Mouse (Mus musculus) brown adipose tissue, adult 24 weeks (tissue): ENCODE results near the gene Sf3b3. TPM values are rescaled to one million over a fixed set of nuclear protein-coding genes. Genes with fewer than 3 reads are reported as not detected.
A peak's percentile ranks its signal among the peaks of the same experiment; 100 is the strongest.

ENCODE experiments used
- H3K27ac ChIP-seq: fragments of 200-500 bp; replicated peaks from 2 replicates; pipeline ENCODE4 v1.5.1; 2012; ENCODE audit warnings: low read depth, mild to moderate bottlenecking, low read length
- H3K4me1 ChIP-seq: fragments of 200-500 bp; 2 replicates; pipeline ENCODE4 v1.6.1; 2012; ENCODE audit warnings: low read length, mixed read lengths; ENCODE audit not compliant: control insufficient read depth, insufficient read depth, insufficient read length
- H3K4me3 ChIP-seq: fragments of 200-500 bp; 2 replicates; pipeline ENCODE4 v1.5.1; 2012; ENCODE audit warnings: low read depth, mild to moderate bottlenecking, low read length, moderate library complexity; ENCODE audit not compliant: insufficient read depth
- polyA plus RNA-seq: library from polyadenylated mRNA; stranded (reverse); fragments of >200 nt; gene quantifications from 2 replicates; pipeline ENCODE4 v1.2.4, GENCODE M21; 2012; ENCODE audit not compliant: missing spikeins, insufficient read depth, insufficient read length

The Sf3b3 gene
- polyA plus RNA-seq, 1 experiment = 8.6 TPM

GRCm38 (mm10) chr8:110821960-110822359 is 24.6 kb downstream of the Sf3b3 start:
- no peak overlapping the region for H3K4me3 ChIP-seq
- no peak overlapping the region for H3K27ac ChIP-seq
- H3K4me1 ChIP-seq = no peaks in the 10 kb centered on the region

- no peaks in the 10 kb centered on the region for H3K4me1 ChIP-seq
- H3K4me3 ChIP-seq = no peak overlapping the region
- no peak overlapping the region; the same call in 1 of the 2 replicates for H3K27ac ChIP-seq
These were observed 26.3 kb downstream of the Sf3b3 start for GRCm38 (mm10) chr8:110820257-110820656.

DNA sequence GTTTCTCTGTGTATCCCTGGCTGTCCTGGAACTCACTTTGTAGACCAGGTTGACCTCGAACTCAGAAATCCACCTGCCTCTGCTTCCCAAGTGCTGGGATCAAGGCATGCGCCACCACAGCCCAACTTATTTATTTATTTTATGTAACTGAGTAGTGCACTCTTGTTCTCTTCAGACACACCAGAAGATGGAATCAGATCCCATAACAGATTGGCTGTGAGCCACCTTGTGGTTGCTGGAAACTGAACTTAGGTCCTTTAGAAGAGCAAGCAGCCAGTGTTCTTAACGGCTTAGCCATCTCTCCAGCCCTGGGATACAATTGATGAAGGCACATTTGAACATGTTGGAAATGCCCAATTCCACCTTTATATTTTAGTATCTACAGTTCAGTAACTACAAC is 28.0 kb downstream of the Sf3b3 start:
- no peaks in the 10 kb centered on the region for H3K4me1 ChIP-seq
- no peak overlapping the region for H3K4me3 ChIP-seq
- no peak overlapping the region for H3K27ac ChIP-seq

- no peak overlapping the region for H3K4me3 ChIP-seq
- no peak overlapping the region for H3K27ac ChIP-seq
These were observed 29.6 kb downstream of the Sf3b3 start for GRCm38 (mm10) chr8:110816990-110817389.

DNA sequence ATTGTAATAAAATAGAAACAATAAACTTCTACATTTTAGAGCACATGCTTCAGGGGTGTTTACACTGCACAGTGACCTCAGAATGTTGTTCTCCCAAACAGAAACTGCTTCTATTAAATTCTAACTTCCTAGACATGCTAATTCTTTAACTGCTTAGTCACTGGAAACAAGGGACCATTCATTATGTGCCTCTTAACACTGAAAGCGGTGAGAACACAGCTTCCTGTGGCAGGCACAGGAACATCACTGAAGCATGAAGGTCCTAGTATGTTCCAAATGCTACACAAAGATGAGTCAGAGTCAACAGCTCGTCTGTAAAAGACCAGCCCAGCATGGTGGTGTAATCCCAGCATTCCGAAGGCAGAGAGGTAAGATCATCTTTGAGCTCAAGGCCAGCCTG is 31.3 kb downstream of the Sf3b3 start:
- no peak overlapping the region for H3K4me3 ChIP-seq
- H3K27ac ChIP-seq = no peak overlapping the region
- H3K4me1 ChIP-seq = peaks cover 6% of the 10 kb centered on the region; the same call in 1 of the 2 replicates

More at GRCm38 (mm10) chr8:110816990-110817389, 29.6 kb downstream of the Sf3b3 start:
- no peaks in the 10 kb centered on the region for H3K4me1 ChIP-seq

DNA sequence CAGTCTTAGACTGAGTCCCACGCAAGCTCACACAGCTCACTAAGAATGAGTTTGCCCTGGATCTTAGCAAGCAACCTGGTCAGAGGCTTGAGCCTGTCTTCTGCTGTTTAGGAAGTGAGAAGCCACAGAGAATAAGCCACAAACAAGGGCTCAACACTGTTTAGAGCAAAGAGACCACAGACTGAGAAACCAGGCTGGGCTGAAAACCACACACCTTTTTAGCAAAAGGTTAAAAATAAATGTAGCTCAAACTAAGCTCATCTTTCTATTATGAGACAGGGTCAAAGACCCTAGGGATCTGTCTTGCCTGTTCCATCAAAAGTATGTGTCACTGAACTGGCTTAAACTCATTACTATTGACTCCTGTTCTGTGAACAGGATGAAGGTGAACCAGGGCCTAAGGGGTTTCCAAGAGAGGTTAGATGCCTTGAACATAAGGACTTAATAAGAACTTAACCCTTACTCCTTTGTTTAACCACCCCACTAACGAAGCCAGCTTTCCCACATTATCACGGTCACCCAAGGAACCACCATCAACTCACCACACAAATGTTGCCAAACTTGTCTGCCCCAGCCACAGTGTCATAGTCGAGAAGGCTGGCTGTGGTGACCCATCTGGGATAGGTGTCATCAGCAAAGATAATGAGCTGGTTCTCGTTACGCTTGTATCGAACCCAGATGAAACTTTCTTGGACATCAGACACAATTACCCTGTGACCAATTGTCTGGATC is 33.3 kb downstream of the Sf3b3 start:
- Histone ChIP-seq H3K4me3 (no peak overlapping the region), H3K27ac (no peak overlapping the region), H3K4me1 (peaks cover 20% of the 10 kb centered on the region)

GRCm38 (mm10) chr8:110812349-110813080 is 34.1 kb downstream of the Sf3b3 start:
- Histone ChIP-seq H3K4me1 (peaks cover 20% of the 10 kb centered on the region), H3K27ac (no peak overlapping the region), H3K4me3 (no peak overlapping the region)

DNA sequence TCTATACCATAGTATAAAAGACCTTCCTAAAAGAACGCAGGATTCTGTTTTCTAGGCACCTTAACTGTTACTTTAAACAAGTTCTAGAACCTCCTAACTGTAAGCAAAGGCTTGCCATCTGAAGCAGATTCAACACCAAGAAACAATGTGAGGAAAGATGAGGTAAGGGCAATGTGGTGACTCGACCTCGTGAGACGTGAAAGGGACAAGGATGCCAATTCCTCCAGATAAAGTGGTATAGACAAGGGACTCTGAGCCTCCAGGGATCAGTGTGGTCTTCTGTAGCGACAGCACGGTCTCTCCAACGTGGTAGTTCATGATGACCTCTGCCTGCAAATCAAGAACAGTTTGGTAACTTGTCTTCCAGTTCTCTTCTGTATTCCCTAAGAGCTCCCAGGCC is 34.8 kb downstream of the Sf3b3 start:
- no peak overlapping the region for H3K4me3 ChIP-seq
- no peak overlapping the region for H3K27ac ChIP-seq
- H3K4me1 ChIP-seq = peaks cover 20% of the 10 kb centered on the region

DNA sequence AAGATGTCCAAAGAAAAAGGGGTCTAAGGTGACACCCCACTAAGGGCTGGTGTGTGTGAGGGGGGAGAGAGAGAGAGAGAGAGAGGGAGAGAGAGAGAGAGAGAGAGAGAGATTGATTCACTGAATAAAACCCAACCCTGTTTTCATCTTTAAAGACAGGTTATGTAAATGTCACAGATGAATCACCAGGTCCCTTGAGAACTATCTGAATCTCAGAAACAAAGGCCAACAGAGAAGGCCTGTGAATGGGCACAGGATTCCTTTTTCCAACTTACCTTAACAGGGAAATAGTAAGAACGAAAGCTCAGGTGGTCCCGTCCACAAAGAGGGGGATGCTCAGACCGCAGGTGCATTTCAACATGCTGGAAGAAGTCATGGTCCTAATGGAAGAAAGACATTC is 35.5 kb downstream of the Sf3b3 start:
- Histone ChIP-seq H3K27ac (peak overlapping the region; percentile 20; the same call in 1 of the 2 replicates), H3K4me3 (no peak overlapping the region), H3K4me1 (peaks cover 20% of the 10 kb centered on the region)

DNA sequence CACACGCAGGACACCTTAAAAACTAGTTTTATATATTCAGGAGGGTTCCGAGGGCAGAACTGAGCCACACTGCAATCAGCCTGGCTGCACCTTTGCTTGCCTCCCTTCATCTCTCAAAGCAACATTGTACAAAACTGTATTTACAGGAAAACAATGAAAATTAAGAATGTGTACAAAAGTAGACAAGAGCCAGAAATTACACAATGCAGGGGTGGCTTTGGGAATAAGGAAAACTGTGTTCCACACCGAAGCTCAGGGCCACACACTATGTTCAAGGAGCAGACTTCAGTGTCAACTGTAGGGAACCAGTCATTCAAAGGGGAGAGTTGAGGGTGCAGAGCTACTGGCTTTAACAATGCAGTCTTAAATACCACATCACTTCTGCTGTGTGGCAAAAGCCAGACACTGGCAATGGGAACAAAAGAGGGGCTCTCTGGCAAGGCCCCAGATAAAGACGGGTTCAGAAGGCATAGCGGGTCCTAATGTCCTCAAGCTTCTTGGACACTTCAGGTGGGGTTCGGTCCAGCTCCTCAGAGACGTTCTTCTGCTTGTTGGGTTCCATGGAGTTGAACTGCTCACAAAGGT is 36.0 kb downstream of the Sf3b3 start:
- H3K4me3 ChIP-seq = no peak overlapping the region
- peaks cover 20% of the 10 kb centered on the region for H3K4me1 ChIP-seq
- peak overlapping the region; percentile 20; the same call in 1 of the 2 replicates for H3K27ac ChIP-seq

DNA sequence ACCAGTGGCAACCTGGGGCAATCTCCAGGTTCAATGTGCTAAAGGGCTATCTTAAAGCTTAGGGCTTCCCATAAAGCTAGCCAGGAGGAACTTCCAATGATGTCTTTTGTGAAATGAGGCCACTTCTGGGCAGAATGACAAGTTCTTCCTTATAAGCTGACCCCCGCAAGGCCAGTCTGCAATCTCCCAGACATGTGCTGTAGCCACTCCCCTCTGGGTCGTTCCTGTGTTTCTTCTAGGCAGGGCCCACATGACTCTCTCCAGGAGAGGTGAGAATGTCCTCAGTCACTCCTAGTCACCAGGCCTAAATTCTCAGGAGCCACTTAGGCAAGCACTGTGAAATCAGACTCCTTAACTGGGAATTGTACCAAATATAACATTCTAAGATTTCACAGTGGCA is 36.8 kb downstream of the Sf3b3 start:
- no peak overlapping the region for H3K4me3 ChIP-seq
- H3K27ac ChIP-seq = peak overlapping the region; percentile 51
- peaks cover 20% of the 10 kb centered on the region for H3K4me1 ChIP-seq

- peaks cover 20% of the 10 kb centered on the region for H3K4me1 ChIP-seq
- H3K4me3 ChIP-seq = no peak overlapping the region
- H3K27ac ChIP-seq = peak overlapping the region; percentile 51
These were observed 37.8 kb downstream of the Sf3b3 start for GRCm38 (mm10) chr8:110808495-110809472.

DNA sequence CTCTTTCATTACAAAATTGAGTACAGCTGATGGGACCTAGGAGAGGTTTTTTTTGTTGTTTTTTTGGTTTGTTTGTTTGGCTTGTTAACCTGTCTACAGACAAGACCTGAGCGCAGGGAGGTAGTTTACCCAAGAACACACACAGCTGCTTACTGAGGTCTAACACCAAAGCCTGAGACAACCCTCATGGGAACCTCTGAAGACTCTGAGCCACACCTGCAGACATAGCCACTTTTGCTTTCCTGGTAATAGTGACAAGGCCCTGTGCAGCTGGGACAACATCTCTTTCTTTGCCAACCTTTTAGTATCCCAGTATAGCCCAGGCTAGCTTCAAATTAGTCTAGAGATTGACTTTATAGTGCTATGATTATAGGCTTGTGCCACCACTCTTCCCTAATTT is 40.4 kb downstream of the Sf3b3 start:
- Histone ChIP-seq H3K27ac (no peak overlapping the region), H3K4me1 (peaks cover 31% of the 10 kb centered on the region), H3K4me3 (no peak overlapping the region)

- H3K27ac ChIP-seq = no peak within 1 kb of the TSS
- H3K4me1 ChIP-seq = peaks cover 29% of the 10 kb centered on the region
- peak within 1 kb of the TSS; percentile 26; the same call in 1 of the 2 replicates for H3K4me3 ChIP-seq
These were observed 40.9 kb downstream of the Sf3b3 start, which contains the start of gene Il34 for GRCm38 (mm10) chr8:110805669-110806068. Il34 (minus strand) TSS chr8:110805924.
